Mouse (Mus musculus) testis, adult 2 months (tissue): Measurements from ENCODE around the gene Rnf31. TPM values are rescaled to one million over a fixed set of nuclear protein-coding genes. Genes with fewer than 3 reads are reported as not detected.

Experiments used
- H3K27ac ChIP-seq: fragments of 200-500 bp; 2 replicates; pipeline ENCODE4 v1.5.1; 2012; ENCODE audit warnings: low read depth, low read length; ENCODE audit not compliant: control insufficient read depth, insufficient read depth
- H3K27me3 ChIP-seq: fragments of 200-500 bp; 2 replicates; pipeline ENCODE4 v1.6.1; 2012; ENCODE audit warnings: mild to moderate bottlenecking, low read length, moderate library complexity; ENCODE audit not compliant: control insufficient read depth, insufficient read depth
- H3K36me3 ChIP-seq: fragments of 200-500 bp; 2 replicates; pipeline ENCODE4 v1.6.1; 2012; ENCODE audit warnings: mild to moderate bottlenecking, low read length; ENCODE audit not compliant: control insufficient read depth, insufficient read depth
- H3K4me1 ChIP-seq: fragments of 200-500 bp; 2 replicates; pipeline ENCODE4 v1.6.1; 2012; ENCODE audit warnings: low read length; ENCODE audit not compliant: control insufficient read depth, insufficient read depth
- H3K4me3 ChIP-seq: fragments of 200-500 bp; 2 replicates; pipeline ENCODE4 v1.5.1; 2012; ENCODE audit warnings: low read depth, mild to moderate bottlenecking, low read length, moderate library complexity, mixed read lengths; ENCODE audit not compliant: control insufficient read depth
- CTCF ChIP-seq: fragments of 200-500 bp; IDR thresholded peaks from 2 replicates; pipeline ENCODE4 v1.5.1; 2012; ENCODE audit warnings: low read depth, mild to moderate bottlenecking, inconsistent platforms, low read length, moderate library complexity; ENCODE audit not compliant: control insufficient read depth, insufficient read depth, insufficient replicate concordance
- POLR2A ChIP-seq: fragments of 200-500 bp; IDR thresholded peaks from 2 replicates; pipeline ENCODE4 v1.6.1; 2012; ENCODE audit warnings: low read depth, mild to moderate bottlenecking, inconsistent platforms, low read length, moderate library complexity; ENCODE audit not compliant: control insufficient read depth
- polyA plus RNA-seq: library from polyadenylated mRNA; depleted of rRNA; stranded (reverse); fragments of >200 nt; gene quantifications from 2 replicates; pipeline ENCODE4 v1.2.3, GENCODE M21; 2012; rRNA removed

The Rnf31 gene
- polyA plus RNA-seq, result 7.8 and 8.9 TPM in 2 replicates

DNA sequence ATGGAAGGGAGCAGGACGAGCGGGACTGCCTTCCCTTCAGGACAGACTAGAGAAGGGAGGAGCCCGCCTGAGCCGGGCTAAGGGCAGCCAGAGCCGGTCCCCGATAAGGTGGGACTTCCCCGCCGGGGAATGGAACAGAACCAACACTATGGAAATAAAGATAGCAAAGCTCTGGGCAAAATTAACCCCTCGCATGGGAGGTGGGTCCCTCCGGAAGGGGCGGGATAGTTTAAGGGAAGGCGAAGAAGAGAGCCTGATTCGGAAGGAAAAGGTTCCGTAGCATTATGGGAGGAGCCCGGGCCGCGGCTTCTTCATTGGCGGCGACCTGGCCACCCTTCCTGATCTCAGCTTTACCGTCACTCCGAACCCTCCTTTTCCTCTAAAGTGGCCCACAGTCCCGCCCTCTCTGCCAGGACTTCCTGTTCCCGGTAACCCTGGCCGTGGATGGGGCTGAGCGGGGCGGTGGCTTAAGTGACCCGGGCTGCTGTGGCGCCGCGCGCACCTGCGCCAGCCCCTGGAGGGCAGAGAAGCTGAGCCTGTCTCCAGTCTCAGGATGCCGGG, at the start of gene Rnf31:
Gene Rnf31 (plus strand): TSS at position 378 of the 561 bp plus-strand sequence.
- TF ChIP-seq POLR2A, result peak; percentile 38; the same call in 1 of the 2 replicates
- no peak for TF ChIP-seq CTCF
- H3K4me3 ChIP-seq, result peak within 1 kb of the TSS; percentile 88
- peaks cover 16% of the 10 kb centered on the region for H3K4me1 ChIP-seq

GRCm38 (mm10) chr14:55542268-55542667, 49.2 kb upstream of the Rnf31 start:
- no peak overlapping the region for H3K27ac ChIP-seq
- H3K4me3 ChIP-seq, result no peak overlapping the region
- peaks cover 4% of the 10 kb centered on the region for H3K4me1 ChIP-seq
- no peaks in the 10 kb centered on the region for H3K27me3 ChIP-seq
- H3K36me3 ChIP-seq, result no peaks in the 10 kb centered on the region
- TF ChIP-seq CTCF, result no peak
- no peak for TF ChIP-seq POLR2A

More for the DNA sequence above, at the start of gene Rnf31:
- Histone ChIP-seq H3K36me3 (no peaks in the 10 kb centered on the region), H3K27ac (peak within 1 kb of the TSS; percentile 87), H3K27me3 (no peaks in the 10 kb centered on the region)

- TF ChIP-seq POLR2A, result no peak
- TF ChIP-seq CTCF, result no peak
- Histone ChIP-seq H3K36me3 (no peaks in the 10 kb centered on the region; the same call in 1 of the 2 replicates), H3K4me1 (peaks cover 4% of the 10 kb centered on the region), H3K4me3 (no peak overlapping the region), H3K27me3 (no peaks in the 10 kb centered on the region), H3K27ac (no peak overlapping the region)
Measured at GRCm38 (mm10) chr14:55544334-55544733, 47.2 kb upstream of the Rnf31 start.

DNA sequence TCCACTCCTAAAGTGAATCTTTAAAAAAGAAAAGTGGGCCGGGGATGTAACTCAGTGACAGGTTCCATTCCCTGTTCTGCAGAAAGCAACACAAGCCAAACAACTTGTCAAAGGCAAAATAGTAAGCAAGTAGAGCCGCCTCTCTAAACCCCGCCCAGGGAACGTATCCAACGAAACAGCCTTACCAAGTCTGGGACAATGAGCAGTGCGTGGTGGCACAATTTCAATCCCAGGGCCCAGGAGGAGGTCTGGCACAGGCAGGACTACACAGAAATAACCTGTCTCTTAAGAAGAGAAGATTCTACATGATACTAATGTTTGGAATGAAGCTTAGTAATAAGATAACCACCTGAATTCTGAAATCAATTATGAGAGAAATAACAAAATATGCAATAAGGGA, 41.3 kb upstream of the Rnf31 start:
- Histone ChIP-seq H3K27ac (no peak overlapping the region), H3K4me3 (no peak overlapping the region), H3K36me3 (no peaks in the 10 kb centered on the region; the same call in 1 of the 2 replicates), H3K4me1 (no peaks in the 10 kb centered on the region), H3K27me3 (no peaks in the 10 kb centered on the region)
- TF ChIP-seq CTCF (no peak), POLR2A (no peak)

- H3K36me3 ChIP-seq, result no peaks in the 10 kb centered on the region; the same call in 1 of the 2 replicates
- H3K4me1 ChIP-seq, result no peaks in the 10 kb centered on the region
- H3K27me3 ChIP-seq, result no peaks in the 10 kb centered on the region
- no peak overlapping the region for H3K27ac ChIP-seq
- TF ChIP-seq POLR2A, result no peak
- H3K4me3 ChIP-seq, result no peak overlapping the region
Measured at GRCm38 (mm10) chr14:55551347-55551746, 40.2 kb upstream of the Rnf31 start.

GRCm38 (mm10) chr14:55551794-55552193, 39.7 kb upstream of the Rnf31 start:
- TF ChIP-seq POLR2A, result no peak

GRCm38 (mm10) chr14:55554635-55555034, 36.9 kb upstream of the Rnf31 start:
- no peaks in the 10 kb centered on the region for H3K36me3 ChIP-seq
- no peaks in the 10 kb centered on the region for H3K4me1 ChIP-seq
- H3K4me3 ChIP-seq, result no peak overlapping the region
- H3K27me3 ChIP-seq, result no peaks in the 10 kb centered on the region
- H3K27ac ChIP-seq, result no peak overlapping the region
- TF ChIP-seq POLR2A, result no peak
- TF ChIP-seq CTCF, result no peak

More at GRCm38 (mm10) chr14:55551794-55552193, 39.7 kb upstream of the Rnf31 start:
- Histone ChIP-seq H3K4me1 (no peaks in the 10 kb centered on the region), H3K4me3 (no peak overlapping the region), H3K27ac (no peak overlapping the region), H3K36me3 (no peaks in the 10 kb centered on the region; the same call in 1 of the 2 replicates), H3K27me3 (no peaks in the 10 kb centered on the region)

DNA sequence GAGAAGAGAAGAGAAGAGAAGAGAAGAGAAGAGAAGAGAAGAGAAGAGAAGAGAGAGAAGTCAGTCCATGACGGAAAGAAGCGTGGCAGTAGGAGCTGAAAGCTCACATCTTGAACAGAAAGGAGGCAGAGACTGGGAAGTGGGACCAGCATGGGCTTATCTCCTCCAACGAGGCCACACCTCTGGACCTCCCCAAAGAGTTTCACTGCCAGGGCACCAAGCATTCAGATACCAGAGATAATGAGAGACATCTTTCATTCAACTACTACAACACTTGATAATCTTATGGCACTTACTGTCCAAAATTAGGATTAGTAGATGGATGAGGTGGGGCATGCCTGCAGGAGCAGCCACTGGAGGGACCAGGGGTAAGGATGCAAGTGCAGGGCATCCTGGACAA, 35.7 kb upstream of the Rnf31 start:
- Histone ChIP-seq H3K36me3 (no peaks in the 10 kb centered on the region), H3K4me3 (no peak overlapping the region), H3K27ac (no peak overlapping the region), H3K27me3 (no peaks in the 10 kb centered on the region), H3K4me1 (no peaks in the 10 kb centered on the region)
- TF ChIP-seq CTCF (no peak), POLR2A (no peak)
